Mouse (Mus musculus): ENCODE data around the gene Nr2c2ap. TPM values are rescaled to one million over a fixed set of nuclear protein-coding genes. Genes with fewer than 3 reads are reported as not detected.

The Nr2c2ap gene
- polyA plus RNA-seq, 1 experiment from 2014 or later: 35.7 TPM

- no peaks in the 10 kb centered on the region; the same call in 1 of the 2 replicates for H3K36me3 ChIP-seq (ENCODE audit: control insufficient read depth, insufficient read depth, low read length)
- WGBS: 87% methylated on average over 5 of the region's 5 CpGs
- no peaks in the 10 kb centered on the region for H3K9me3 ChIP-seq (replicated peaks; ENCODE audit: control insufficient read depth, low read length)
- no peak overlapping the region for H3K4me3 ChIP-seq (replicated peaks; ENCODE audit: low read length)
- H3K9ac ChIP-seq (ENCODE audit: low read length): no peak overlapping the region
- H3K4me1 ChIP-seq (ENCODE audit: control insufficient read depth, insufficient read depth, low read length): peaks cover 8% of the 10 kb centered on the region; the same call in 1 of the 2 replicates
- ATAC-seq (ENCODE audit: insufficient read depth, low FRiP score): no peak
- H3K27ac ChIP-seq (ENCODE audit: low read length): no peak overlapping the region
- H3K27me3 ChIP-seq (ENCODE audit: control insufficient read depth, insufficient read depth, low read length): no peaks in the 10 kb centered on the region
- H3K4me2 ChIP-seq (ENCODE audit: low read depth, low read length): no peak overlapping the region
These were observed 3.0 kb downstream of the Nr2c2ap start for GRCm38 (mm10) chr8:70134086-70134485.

GRCm38 (mm10) chr8:70134931-70135330, 3.8 kb downstream of the Nr2c2ap start:
- Histone ChIP-seq H3K4me2 (ENCODE audit: low read depth, low read length) (no peak overlapping the region), H3K4me3 (replicated peaks; ENCODE audit: low read length) (no peak overlapping the region), H3K27me3 (ENCODE audit: control insufficient read depth, insufficient read depth, low read length) (no peaks in the 10 kb centered on the region), H3K36me3 (ENCODE audit: control insufficient read depth, insufficient read depth, low read length) (no peaks in the 10 kb centered on the region; the same call in 1 of the 2 replicates), H3K27ac (ENCODE audit: low read length) (no peak overlapping the region), H3K9me3 (replicated peaks; ENCODE audit: control insufficient read depth, low read length) (no peaks in the 10 kb centered on the region), H3K9ac (ENCODE audit: low read length) (no peak overlapping the region), H3K4me1 (ENCODE audit: control insufficient read depth, insufficient read depth, low read length) (peaks cover 8% of the 10 kb centered on the region; the same call in 1 of the 2 replicates)
- no peak for ATAC-seq (ENCODE audit: insufficient read depth, low FRiP score)
- 88% methylated on average over 9 of the region's 9 CpGs for WGBS

DNA sequence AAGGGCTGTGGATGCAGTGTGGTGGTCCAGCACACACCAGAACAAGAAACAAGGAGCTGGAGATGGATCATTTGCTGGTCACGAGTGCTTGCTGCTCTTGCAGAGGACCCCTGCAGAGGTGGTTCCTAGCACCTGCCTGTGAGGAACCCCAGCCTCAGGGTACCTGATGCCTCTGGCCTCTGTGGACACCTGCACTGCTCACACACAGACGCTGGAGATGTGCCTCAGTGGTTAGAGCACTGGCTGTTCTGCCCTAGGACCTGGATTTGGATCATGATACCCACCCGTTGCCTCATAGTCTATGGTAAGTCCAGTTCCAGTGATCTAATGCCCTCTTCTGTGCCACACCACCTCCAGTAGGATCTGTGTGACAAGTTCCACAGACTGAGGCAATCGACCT, 5.5 kb downstream of the Nr2c2ap start:
- Histone ChIP-seq H3K27me3 (ENCODE audit: control insufficient read depth, insufficient read depth, low read length) (no peaks in the 10 kb centered on the region), H3K4me2 (ENCODE audit: low read depth, low read length) (no peak overlapping the region), H3K9ac (ENCODE audit: low read length) (no peak overlapping the region), H3K4me3 (replicated peaks; ENCODE audit: low read length) (no peak overlapping the region), H3K36me3 (ENCODE audit: control insufficient read depth, insufficient read depth, low read length) (no peaks in the 10 kb centered on the region; the same call in 1 of the 2 replicates), H3K9me3 (replicated peaks; ENCODE audit: control insufficient read depth, low read length) (no peaks in the 10 kb centered on the region), H3K27ac (ENCODE audit: low read length) (no peak overlapping the region), H3K4me1 (ENCODE audit: control insufficient read depth, insufficient read depth, low read length) (peaks cover 15% of the 10 kb centered on the region)
- WGBS: 93% methylated on average over 4 of the region's 4 CpGs
- no peak for ATAC-seq (ENCODE audit: insufficient read depth, low FRiP score)

GRCm38 (mm10) chr8:70137890-70138289, 6.8 kb downstream of the Nr2c2ap start:
- Histone ChIP-seq H3K27ac (ENCODE audit: low read length) (no peak overlapping the region), H3K9ac (ENCODE audit: low read length) (peak overlapping the region; percentile 78), H3K36me3 (ENCODE audit: control insufficient read depth, insufficient read depth, low read length) (peaks cover 1% of the 10 kb centered on the region), H3K4me2 (ENCODE audit: low read depth, low read length) (peak overlapping the region; percentile 70; the same call in 1 of the 2 replicates), H3K4me3 (replicated peaks; ENCODE audit: low read length) (peak overlapping the region; percentile 65), H3K9me3 (replicated peaks; ENCODE audit: control insufficient read depth, low read length) (no peaks in the 10 kb centered on the region), H3K27me3 (ENCODE audit: control insufficient read depth, insufficient read depth, low read length) (no peaks in the 10 kb centered on the region), H3K4me1 (ENCODE audit: control insufficient read depth, insufficient read depth, low read length) (peaks cover 15% of the 10 kb centered on the region)
- ATAC-seq (ENCODE audit: insufficient read depth, low FRiP score): no peak
- WGBS: 67% methylated on average over 4 of the region's 4 CpGs

- H3K9me3 ChIP-seq (replicated peaks; ENCODE audit: control insufficient read depth, low read length): no peaks in the 10 kb centered on the region
These were observed 8.1 kb downstream of the Nr2c2ap start, which contains the start of the genes Rfxank, Borcs8 and Mef2b for GRCm38 (mm10) chr8:70139026-70139857. Gene Rfxank (minus strand): TSS chr8:70139154. Gene Borcs8 (plus strand): TSS chr8:70139499. Gene Mef2b (plus strand): TSS chr8:70139711.

DNA sequence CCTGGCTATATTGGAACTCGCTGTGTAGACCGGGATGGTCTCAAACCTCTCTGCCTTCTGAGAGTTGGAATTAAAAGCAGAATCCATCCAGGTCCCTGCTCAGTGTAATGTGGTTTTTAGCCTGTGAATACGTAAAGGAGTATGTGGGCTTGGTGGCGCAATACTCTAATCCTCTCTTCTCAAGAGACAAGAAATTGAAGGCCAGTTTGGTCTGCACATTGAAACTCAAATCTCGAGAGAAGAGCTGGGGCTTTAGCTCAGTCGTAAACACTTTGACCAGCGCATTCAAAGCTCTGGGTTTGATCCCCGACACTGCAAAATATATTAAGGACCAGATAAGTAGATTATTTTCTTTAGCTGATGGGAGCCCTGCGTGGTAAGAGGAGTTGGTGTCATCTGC, 8.8 kb downstream of the Nr2c2ap start:
- Histone ChIP-seq H3K4me1 (ENCODE audit: control insufficient read depth, insufficient read depth, low read length) (peaks cover 15% of the 10 kb centered on the region), H3K9ac (ENCODE audit: low read length) (peak overlapping the region; percentile 73), H3K27ac (ENCODE audit: low read length) (peak overlapping the region; percentile 70), H3K4me3 (replicated peaks; ENCODE audit: low read length) (peak overlapping the region; percentile 65), H3K27me3 (ENCODE audit: control insufficient read depth, insufficient read depth, low read length) (no peaks in the 10 kb centered on the region), H3K4me2 (ENCODE audit: low read depth, low read length) (peak overlapping the region; percentile 60), H3K9me3 (replicated peaks; ENCODE audit: control insufficient read depth, low read length) (no peaks in the 10 kb centered on the region), H3K36me3 (ENCODE audit: control insufficient read depth, insufficient read depth, low read length) (peaks cover 7% of the 10 kb centered on the region; the same call in 1 of the 2 replicates)
- no peak for ATAC-seq (ENCODE audit: insufficient read depth, low FRiP score)
- 3% methylated on average over 9 of the region's 9 CpGs for WGBS

More at GRCm38 (mm10) chr8:70139026-70139857, 8.1 kb downstream of the Nr2c2ap start, which contains the start of the genes Rfxank, Borcs8 and Mef2b:
- Histone ChIP-seq H3K27ac (ENCODE audit: low read length) (peak within 1 kb of the TSS; percentile 78), H3K4me1 (ENCODE audit: control insufficient read depth, insufficient read depth, low read length) (peaks cover 15% of the 10 kb centered on the region), H3K9ac (ENCODE audit: low read length) (peak within 1 kb of the TSS; percentile 78), H3K36me3 (ENCODE audit: control insufficient read depth, insufficient read depth, low read length) (peaks cover 7% of the 10 kb centered on the region; the same call in 1 of the 2 replicates), H3K27me3 (ENCODE audit: control insufficient read depth, insufficient read depth, low read length) (no peaks in the 10 kb centered on the region), H3K4me2 (ENCODE audit: low read depth, low read length) (peak within 1 kb of the TSS; percentile 70), H3K4me3 (replicated peaks; ENCODE audit: low read length) (peak within 1 kb of the TSS; percentile 65)
- under 1% methylated on average over 46 of the region's 46 CpGs for whole genome bisulfite sequencing
- peak; percentile 98 for ATAC-seq (ENCODE audit: insufficient read depth, low FRiP score)

GRCm38 (mm10) chr8:70147678-70148607, 16.8 kb downstream of the Nr2c2ap start:
- no peak for ATAC-seq (ENCODE audit: insufficient read depth, low FRiP score)
- no peak overlapping the region for H3K4me3 ChIP-seq (replicated peaks; ENCODE audit: low read length)
- H3K4me2 ChIP-seq (ENCODE audit: low read depth, low read length): no peak overlapping the region
- H3K9me3 ChIP-seq (replicated peaks; ENCODE audit: control insufficient read depth, low read length): no peaks in the 10 kb centered on the region
- H3K27me3 ChIP-seq (ENCODE audit: control insufficient read depth, insufficient read depth, low read length): no peaks in the 10 kb centered on the region
- H3K9ac ChIP-seq (ENCODE audit: low read length): no peak overlapping the region
- 80% methylated on average over 7 of the region's 7 CpGs for WGBS
- peaks cover 5% of the 10 kb centered on the region; the same call in 1 of the 2 replicates for H3K36me3 ChIP-seq (ENCODE audit: control insufficient read depth, insufficient read depth, low read length)
- H3K27ac ChIP-seq (ENCODE audit: low read length): no peak overlapping the region
- H3K4me1 ChIP-seq (ENCODE audit: control insufficient read depth, insufficient read depth, low read length): no peaks in the 10 kb centered on the region; the same call in 1 of the 2 replicates

GRCm38 (mm10) chr8:70150158-70150557, 19.0 kb downstream of the Nr2c2ap start:
- no peaks in the 10 kb centered on the region for H3K9me3 ChIP-seq (replicated peaks; ENCODE audit: control insufficient read depth, low read length)
- H3K4me2 ChIP-seq (ENCODE audit: low read depth, low read length): no peak overlapping the region
- H3K27ac ChIP-seq (ENCODE audit: low read length): no peak overlapping the region
- WGBS: 18% methylated on average over 13 of the region's 13 CpGs
- H3K4me3 ChIP-seq (replicated peaks; ENCODE audit: low read length): no peak overlapping the region
- H3K36me3 ChIP-seq (ENCODE audit: control insufficient read depth, insufficient read depth, low read length): no peaks in the 10 kb centered on the region
- H3K9ac ChIP-seq (ENCODE audit: low read length): peak overlapping the region; percentile 47; the same call in 1 of the 2 replicates
- H3K27me3 ChIP-seq (ENCODE audit: control insufficient read depth, insufficient read depth, low read length): no peaks in the 10 kb centered on the region
- H3K4me1 ChIP-seq (ENCODE audit: control insufficient read depth, insufficient read depth, low read length): no peaks in the 10 kb centered on the region; the same call in 1 of the 2 replicates
- ATAC-seq (ENCODE audit: insufficient read depth, low FRiP score): no peak; the same call in 1 of the 2 replicates
